Mouse (Mus musculus) erythroblast, embryonic 14.5 days (primary cell): ENCODE data around the gene Ankrd31. TPM values are rescaled to one million over a fixed set of nuclear protein-coding genes. Genes with fewer than 3 reads are reported as not detected.

Experiments
- H3K27me3 ChIP-seq: 2 replicates; pipeline ENCODE4 v1.6.1; 2012; ENCODE audit warnings: inconsistent platforms; ENCODE audit not compliant: control insufficient read depth
- H3K36me3 ChIP-seq: 2 replicates; pipeline ENCODE4 v1.6.1; 2012; ENCODE audit warnings: mild to moderate bottlenecking, inconsistent platforms; ENCODE audit not compliant: control insufficient read depth
- H3K4me1 ChIP-seq: 2 replicates; pipeline ENCODE4 v1.6.1; 2012; ENCODE audit warnings: inconsistent platforms; ENCODE audit not compliant: control insufficient read depth
- H3K4me3 ChIP-seq: replicated peaks from 2 replicates; pipeline ENCODE3; 2012; ENCODE audit warnings: moderate library complexity, mild to moderate bottlenecking, inconsistent platforms
- H3K9me3 ChIP-seq: 2 replicates; pipeline ENCODE4 v1.6.1; 2012; ENCODE audit warnings: low read length, inconsistent platforms, mixed read lengths; ENCODE audit not compliant: control insufficient read depth
- GATA1 ChIP-seq: IDR thresholded peaks from 2 replicates; pipeline ENCODE4 v1.6.1; 2012; ENCODE audit warnings: low read length, inconsistent platforms, mixed read lengths
- TAL1 ChIP-seq: IDR thresholded peaks from 3 replicates; pipeline ENCODE4 v1.6.1; 2012; ENCODE audit warnings: low read length, inconsistent platforms, mixed read lengths
- polyA plus RNA-seq: library from polyadenylated mRNA; stranded (reverse); fragments of >175 nt; gene quantifications from 2 replicates; pipeline ENCODE4 v1.2.3, GENCODE M21; 2012

Gene Ankrd31
- polyA plus RNA-seq, 1 experiment = 0.01 TPM

DNA sequence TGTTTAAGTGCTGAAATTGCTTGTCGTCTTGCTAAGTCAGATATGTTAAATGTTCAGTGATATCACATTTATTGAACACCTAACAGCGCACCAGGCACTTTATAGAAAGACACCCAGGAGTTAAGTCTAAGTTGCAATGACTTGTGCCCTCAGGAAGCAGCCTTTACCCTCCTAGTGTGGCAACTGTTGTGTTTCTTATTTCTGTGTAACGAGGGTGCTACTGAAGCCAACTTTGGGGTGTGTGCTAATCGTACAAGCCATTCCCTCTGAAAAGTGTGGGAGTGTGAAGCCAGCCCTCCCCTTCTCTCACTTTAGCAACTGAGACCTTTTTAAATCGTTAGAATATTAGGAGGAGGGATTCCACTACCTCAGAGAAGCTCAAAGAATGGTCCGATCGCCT, 199.7 kb downstream of the Ankrd31 start:
- Histone ChIP-seq H3K4me1 (no peaks in the 10 kb centered on the region), H3K36me3 (peaks cover 3% of the 10 kb centered on the region; the same call in 1 of the 2 replicates), H3K27me3 (no peaks in the 10 kb centered on the region), H3K9me3 (peaks cover 6% of the 10 kb centered on the region), H3K4me3 (no peak overlapping the region)
- TF ChIP-seq TAL1 (no peak), GATA1 (no peak)

DNA sequence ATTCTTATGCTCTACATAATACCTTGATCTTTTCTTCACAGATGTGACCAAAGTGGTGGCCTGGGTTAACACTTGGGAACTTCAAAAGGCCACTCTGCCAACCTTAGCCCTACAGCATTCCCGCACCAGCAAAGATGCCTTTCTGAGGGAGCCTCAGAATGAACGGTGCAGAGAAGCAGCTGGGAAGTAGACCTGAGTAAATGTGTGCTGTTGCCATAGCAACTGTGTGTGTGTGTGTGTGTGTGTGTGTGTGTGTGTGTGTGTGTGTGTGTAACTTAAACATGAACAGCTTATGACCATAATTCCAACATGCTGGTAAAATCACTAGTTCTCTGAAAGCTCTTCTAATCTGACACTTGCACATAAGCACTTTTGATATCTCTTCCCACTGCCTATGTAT, 203.8 kb downstream of the Ankrd31 start:
- TF ChIP-seq GATA1 (no peak), TAL1 (no peak)
- peaks cover 6% of the 10 kb centered on the region for H3K9me3 ChIP-seq
- H3K4me1 ChIP-seq = no peaks in the 10 kb centered on the region
- peaks cover 3% of the 10 kb centered on the region; the same call in 1 of the 2 replicates for H3K36me3 ChIP-seq
- no peak overlapping the region for H3K4me3 ChIP-seq
- no peaks in the 10 kb centered on the region for H3K27me3 ChIP-seq

DNA sequence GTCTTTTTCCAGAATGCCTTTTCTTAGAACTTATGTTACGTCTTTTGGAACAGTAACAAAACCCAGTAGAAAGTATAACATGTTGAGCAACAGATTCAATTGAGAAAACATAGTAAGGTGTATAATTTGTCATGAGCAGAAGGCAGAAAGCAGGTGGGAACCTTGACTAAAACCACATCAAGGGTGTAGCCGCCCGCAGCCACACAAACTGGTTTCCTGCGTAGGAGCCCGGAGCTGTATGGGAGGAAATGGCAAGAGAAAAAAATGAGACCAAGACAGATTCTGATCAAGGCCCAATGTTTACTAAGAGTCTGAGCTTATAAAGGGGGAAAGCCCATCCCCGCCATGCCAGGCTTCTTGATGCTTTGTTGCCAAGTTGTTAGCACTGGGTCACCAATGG, 208.4 kb downstream of the Ankrd31 start:
- peaks cover 4% of the 10 kb centered on the region; the same call in 1 of the 2 replicates for H3K27me3 ChIP-seq
- H3K9me3 ChIP-seq = no peaks in the 10 kb centered on the region
- no peaks in the 10 kb centered on the region for H3K36me3 ChIP-seq
- H3K4me3 ChIP-seq = no peak overlapping the region
- H3K4me1 ChIP-seq = no peaks in the 10 kb centered on the region
- TF ChIP-seq GATA1 (no peak), TAL1 (no peak)

Other genes starting within 250 kb of the Ankrd31 start
- 0.03 and 0.06 TPM in 2 replicates for gene Polk, start 205.7 kb upstream of the Ankrd31 start, polyA plus RNA-seq
- 0.54 and 0.74 TPM in 2 replicates for gene Col4a3bp, start 205.7 kb upstream of the Ankrd31 start, polyA plus RNA-seq
- gene Hmgcr, start 77.3 kb upstream of the Ankrd31 start, polyA plus RNA-seq = 0.10 and 0.19 TPM in 2 replicates
- gene Gcnt4, start 176.4 kb downstream of the Ankrd31 start, polyA plus RNA-seq = not detected in 2 replicates